Mouse (Mus musculus) kidney, postnatal 36 days (tissue): ENCODE data around the gene Ikzf3.

ENCODE experiments used
- DNase-seq, 2 experiments: peaks; one replicate each; pipeline ENCODE4 v3.0.0; 2021 to 2022; ENCODE audit warnings: mixed read lengths in 2 of 2

Gene Ikzf3

GRCm38 (mm10) chr11:98568326-98568725 is 22.5 kb upstream of the Ikzf3 start:
- DNase-seq, result no peak

DNA sequence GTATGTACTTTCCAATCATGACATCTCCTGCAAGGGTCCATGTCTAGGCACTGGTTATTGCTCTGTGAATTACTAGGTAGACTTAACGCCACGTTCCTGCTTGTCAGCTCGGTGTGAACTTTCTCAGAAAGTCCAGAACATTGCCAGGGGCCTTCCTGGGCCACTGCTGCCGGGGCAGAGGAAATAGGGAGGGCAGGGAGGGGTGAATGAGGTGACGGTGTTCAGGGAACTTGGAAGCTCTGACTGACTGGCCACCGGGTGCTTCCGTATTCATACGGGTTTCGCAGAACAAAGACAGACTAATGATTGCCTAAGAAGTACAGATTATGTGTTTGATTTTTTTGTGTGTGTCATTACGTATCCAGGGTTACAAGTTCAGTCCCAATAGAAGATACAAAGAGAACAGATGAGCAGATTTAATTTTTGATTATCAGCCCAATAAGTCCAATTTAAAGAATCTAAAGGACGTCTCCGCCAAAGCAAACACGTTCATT is 18.1 kb upstream of the Ikzf3 start:
- no peak for DNase-seq

GRCm38 (mm10) chr11:98563025-98563424 is 17.2 kb upstream of the Ikzf3 start:
- DNase-seq, result no peak

- no peak for DNase-seq
Observed at GRCm38 (mm10) chr11:98560942-98561341, 15.1 kb upstream of the Ikzf3 start.

- no peak for DNase-seq
Observed at GRCm38 (mm10) chr11:98555124-98555700, 9.4 kb upstream of the Ikzf3 start.

- no peak for DNase-seq
Observed at GRCm38 (mm10) chr11:98553966-98554365, 8.1 kb upstream of the Ikzf3 start.

- peak; percentile 77 to 91 for DNase-seq
Observed at GRCm38 (mm10) chr11:98550975-98551828, 5.4 kb upstream of the Ikzf3 start, which contains the start of gene Zpbp2. Gene Zpbp2, plus strand, starts transcription at chr11:98551097.

DNA sequence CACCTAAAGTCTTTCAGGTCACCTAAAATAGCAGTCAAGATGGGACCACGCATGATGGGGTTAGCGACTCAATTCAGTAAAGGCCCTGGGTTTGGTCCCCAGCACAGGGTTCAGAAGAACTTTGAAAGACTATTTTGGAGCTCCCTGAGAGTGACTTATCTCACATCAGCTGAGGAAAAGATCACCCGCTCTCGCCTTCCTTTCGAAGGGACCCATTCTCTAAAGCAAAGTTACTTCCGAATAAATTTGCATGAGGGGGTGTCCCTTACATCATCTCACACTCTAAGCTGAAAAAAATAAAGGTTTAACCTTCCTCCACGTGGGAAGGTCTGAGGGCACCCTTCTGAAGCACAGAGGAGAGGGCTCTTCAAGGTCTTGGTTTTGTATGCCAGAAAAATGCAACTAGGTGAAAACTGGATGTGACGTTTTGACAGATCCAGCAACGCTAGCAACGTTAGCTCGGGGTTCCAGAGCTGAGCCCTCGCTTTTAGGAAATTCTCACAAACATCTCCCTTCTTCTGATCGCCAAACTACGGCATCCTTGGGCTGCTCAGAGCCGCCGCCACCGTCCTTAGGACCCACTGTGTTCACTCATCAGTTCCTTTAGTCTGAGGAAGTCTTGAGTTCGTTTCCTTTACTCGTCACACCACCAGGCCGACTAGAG is 4.6 kb upstream of the Ikzf3 start:
- no peak for DNase-seq

GRCm38 (mm10) chr11:98549363-98549762 is 3.5 kb upstream of the Ikzf3 start:
- DNase-seq, result no peak

DNA sequence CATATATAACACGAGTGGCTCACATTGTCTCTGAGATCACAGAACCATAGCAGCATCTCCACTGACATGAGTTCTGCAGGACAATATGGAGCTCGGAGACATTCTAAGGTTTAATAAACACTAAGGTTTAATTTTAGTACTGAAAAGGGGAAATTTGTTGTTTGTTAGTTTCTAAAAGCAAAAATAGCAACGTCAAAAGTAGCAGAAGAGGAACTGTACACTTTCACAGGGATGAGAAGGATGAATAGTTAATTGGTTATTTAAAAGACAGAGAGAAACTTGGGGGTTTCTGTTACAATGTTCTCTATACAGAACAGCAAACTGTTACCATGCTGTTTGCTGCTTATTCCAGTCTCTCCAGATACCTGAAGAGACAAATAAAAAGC is 1.5 kb upstream of the Ikzf3 start:
- no peak for DNase-seq

DNA sequence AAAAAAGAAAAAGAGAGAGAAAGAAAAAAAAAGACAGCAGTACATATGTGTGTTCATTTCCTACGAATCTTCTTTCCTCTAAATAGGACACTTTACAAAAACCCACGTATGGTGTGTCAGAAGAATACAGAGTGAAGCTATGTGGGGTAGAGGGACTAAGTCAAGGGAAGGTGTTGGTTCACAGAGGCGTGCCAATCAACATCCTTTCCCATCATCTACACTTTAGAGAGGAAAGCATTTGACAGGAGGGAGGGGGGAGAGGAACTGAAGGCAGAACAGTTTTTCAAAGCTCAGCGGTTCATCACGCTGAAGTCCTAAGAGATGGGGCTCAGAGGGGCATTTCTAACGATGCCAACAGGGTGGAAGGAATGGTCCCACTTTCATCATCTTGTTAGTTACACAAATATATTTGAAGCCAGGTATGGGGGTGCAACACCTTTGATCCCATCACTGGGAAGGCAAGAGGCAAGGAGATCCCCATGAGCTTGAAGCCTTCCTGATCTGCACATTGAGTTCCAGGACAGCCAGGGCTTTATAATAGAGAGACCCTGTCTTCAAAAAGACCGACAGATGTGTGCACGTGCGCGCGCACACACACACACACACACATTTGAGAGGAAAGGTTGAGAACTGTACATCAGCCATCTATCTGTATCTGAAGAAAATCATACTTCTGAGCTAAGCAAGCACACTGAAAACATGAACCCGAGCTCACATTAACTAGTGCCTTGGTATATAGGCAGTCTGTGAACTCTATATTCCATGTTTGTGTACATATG is 887 bp upstream of the Ikzf3 start:
- DNase-seq, result no peak

GRCm38 (mm10) chr11:98544890-98545677 is 747 bp downstream of the Ikzf3 start:
- DNase-seq, result no peak

- no peak for DNase-seq
Observed at GRCm38 (mm10) chr11:98543414-98543813, 2.4 kb downstream of the Ikzf3 start.

DNA sequence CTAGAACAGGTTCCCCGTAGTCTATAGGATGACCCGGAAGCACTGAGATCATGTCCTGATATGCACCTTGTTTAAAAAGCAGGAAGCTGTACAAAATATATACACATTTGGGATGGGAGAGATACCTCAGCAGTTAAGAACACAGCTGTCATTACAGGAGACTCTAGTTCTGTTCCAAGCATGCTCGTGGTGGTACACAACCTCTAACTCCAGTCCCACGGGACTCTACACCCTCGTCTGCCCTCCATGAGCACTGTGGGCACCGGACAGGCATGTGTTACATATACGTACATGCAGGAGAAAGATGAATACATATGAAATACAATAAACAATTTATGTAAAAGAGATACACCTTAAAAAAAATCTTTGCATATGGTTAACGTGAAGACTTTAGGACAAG is 3.3 kb downstream of the Ikzf3 start:
- no peak for DNase-seq

DNA sequence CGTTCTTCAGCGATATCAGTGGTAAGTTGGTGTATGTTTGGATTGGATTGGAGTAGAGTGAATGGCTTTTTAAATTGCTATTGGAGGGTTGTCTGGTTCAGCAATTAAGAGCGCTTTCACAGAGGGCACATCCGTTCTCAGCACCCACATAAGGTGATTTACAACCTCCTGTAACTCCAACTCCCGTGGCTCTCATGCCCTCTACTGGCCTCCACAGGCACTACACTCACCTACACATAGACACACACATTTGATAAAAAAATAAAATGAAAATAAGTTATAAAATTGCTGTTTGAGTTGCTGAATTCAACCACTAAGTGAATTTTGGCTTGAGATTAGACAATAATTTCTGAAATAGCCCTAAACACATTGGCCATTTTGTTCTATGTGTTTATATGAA is 5.5 kb downstream of the Ikzf3 start:
- no peak for DNase-seq

- no peak for DNase-seq
Observed at GRCm38 (mm10) chr11:98537480-98538034, 8.3 kb downstream of the Ikzf3 start.

DNA sequence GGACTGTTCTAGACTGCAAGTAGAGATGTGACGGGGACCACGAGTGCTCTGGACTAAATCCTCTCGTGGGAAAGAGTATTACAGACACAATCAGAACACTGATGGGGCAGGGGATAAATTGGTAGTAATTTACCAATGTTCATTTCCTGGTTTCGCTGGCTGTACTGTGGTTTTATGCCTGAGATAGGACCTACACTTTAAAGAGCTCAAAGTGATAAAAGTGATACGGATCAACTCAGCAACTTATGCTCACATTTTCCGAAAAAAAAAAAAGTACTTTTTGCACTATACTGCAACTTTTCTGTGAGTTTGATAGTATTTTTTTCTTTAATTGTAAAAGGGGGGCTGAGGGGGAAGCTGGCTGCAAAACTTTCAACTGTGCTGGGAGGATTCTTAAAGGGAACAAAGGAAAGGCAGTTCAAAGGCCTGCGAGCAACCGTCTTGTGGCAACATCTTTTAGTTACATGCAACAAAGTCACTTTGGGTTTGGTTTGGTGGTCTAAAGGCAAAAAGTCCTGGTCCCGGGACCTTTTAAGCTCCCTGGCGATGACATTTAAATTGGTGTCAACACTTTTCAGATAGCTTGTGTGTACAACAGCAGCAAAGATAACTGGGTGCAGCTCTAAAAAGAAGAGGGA is 18.9 kb downstream of the Ikzf3 start:
- no peak for DNase-seq

GRCm38 (mm10) chr11:98525140-98525539 is 20.7 kb downstream of the Ikzf3 start:
- DNase-seq, result no peak

DNA sequence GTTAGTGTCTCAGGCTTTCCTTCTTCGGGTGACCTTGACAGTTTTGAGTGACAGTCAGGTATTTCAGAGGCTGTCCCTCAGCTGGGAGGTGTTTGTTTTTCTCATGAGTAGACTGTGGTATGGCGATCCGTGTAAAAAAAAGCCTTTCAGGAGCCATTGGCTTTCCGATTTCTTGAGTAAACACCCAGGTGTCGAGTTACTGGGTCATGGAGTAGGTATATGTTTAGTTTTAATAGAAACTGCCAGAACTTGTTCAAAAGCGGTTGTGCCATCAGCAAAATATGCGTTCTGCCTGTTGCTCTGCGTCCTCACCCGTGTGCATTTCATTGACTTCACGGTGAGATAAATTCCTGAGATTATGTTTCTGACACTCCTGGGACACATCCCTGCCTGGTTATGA is 25.4 kb downstream of the Ikzf3 start:
- no peak for DNase-seq

- no peak for DNase-seq
Observed at GRCm38 (mm10) chr11:98513356-98513936, 32.4 kb downstream of the Ikzf3 start.

DNA sequence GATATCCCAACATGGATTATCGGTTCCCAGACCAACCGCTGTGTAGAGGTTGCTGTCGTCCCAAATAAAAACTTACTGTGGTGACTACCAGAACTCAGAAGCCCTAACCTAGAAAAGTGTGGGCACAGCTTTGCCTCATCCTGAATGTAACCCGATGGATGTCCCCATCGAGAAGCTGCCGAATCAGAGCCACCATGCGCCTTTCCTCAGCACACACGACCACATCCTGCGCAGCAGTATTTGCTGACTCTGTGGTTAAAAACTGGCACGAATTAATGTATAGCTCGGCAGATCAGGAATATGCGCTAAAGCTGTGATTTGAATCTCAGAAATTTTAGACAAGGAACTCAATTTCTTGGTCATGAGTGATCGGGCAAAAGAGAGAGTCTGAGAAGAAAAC is 33.0 kb downstream of the Ikzf3 start:
- DNase-seq, result no peak
